Mouse (Mus musculus): ENCODE data around the gene Hdac4. TPM values are rescaled to one million over a fixed set of nuclear protein-coding genes. Genes with fewer than 3 reads are reported as not detected.
A peak's percentile ranks its signal among the peaks of the same experiment; 100 is the strongest.

The Hdac4 gene
- polyA plus RNA-seq, 1 experiment from 2014 or later = 10.1 TPM

DNA sequence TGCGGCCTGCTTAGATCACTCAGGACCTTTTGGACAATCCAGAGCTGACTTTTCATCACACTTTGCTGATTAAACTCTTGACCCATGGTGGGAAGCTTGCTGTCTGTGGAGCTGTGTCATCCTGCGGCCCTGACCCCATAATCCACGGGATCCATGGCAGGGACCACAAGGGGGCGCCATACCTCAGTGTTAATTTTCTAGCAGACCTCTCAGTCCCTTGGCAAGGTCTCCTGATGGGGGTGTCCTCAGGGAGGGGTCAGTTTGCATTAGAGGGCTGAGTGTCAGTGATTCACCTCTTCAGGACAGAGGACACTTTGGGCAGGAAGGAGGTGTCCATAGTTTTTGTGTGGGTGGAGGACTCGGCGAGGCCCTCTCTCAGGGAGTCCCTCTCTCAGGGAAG is 281.6 kb downstream of the Hdac4 start:
- ATAC-seq (ENCODE audit: insufficient number of reproducible peaks, low FRiP score) = no peak
- no peaks in the 10 kb centered on the region for H3K9me3 ChIP-seq (replicated peaks)
- H3K36me3 ChIP-seq = no peaks in the 10 kb centered on the region
- H3K4me1 ChIP-seq (replicated peaks) = peaks cover 16% of the 10 kb centered on the region
- 42% methylated on average over 6 of the region's 6 CpGs for whole genome bisulfite sequencing
- H3K4me3 ChIP-seq = no peak overlapping the region
- no peak overlapping the region for H3K9ac ChIP-seq
- H3K27ac ChIP-seq (ENCODE audit: poor library complexity, severe bottlenecking) = no peak overlapping the region
- no peaks in the 10 kb centered on the region for H3K27me3 ChIP-seq (replicated peaks)
- H3K4me2 ChIP-seq = no peak overlapping the region

DNA sequence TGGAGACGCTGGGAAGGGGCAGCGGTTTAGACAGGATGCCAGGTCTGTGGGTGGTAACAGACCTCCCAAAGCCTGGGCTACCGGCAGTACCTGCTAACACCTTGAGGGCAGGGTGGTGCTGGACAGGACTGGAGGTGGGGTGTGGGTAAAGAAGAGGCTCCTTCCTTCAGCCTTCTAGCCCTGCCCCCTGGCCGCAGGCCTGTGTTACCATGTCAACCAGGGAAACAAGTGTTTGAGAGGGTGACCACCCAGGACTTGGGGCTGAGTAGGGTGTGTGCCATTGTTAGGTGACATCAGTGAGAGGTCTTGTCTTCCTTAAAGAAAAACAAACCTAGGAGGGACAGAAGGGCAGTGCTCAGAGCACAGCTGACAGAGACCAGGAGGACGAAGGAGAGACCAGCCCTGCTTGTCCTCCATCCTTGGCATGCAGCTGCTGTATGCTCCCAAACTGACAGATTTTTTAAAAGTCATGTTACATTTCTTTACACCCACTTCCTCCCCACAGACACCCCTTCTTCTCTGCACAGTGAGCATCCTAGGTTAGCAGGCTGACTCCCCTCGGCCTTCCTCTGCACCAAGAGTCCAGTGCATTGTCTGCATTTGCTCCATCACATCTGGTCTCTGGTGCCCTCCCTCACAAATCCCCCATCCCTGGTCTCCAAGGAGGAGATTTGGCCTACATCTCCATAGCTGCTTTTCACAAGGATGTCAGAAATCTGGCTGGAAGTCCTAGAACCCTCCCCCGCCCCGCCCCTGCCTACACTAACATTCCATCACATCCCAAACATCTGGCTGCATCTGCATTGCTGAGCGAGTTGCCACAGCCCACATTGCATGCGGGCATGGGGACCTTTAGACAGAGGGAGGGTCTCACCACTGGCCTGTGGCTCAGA is 283.0 kb downstream of the Hdac4 start:
- H3K36me3 ChIP-seq = no peaks in the 10 kb centered on the region
- H3K9ac ChIP-seq = no peak overlapping the region
- H3K4me3 ChIP-seq = no peak overlapping the region
- no peak overlapping the region for H3K4me2 ChIP-seq
- 53% methylated on average over 10 of the region's 10 CpGs for WGBS
- no peaks in the 10 kb centered on the region for H3K27me3 ChIP-seq (replicated peaks)
- H3K9me3 ChIP-seq (replicated peaks) = no peaks in the 10 kb centered on the region
- no peak for ATAC-seq (ENCODE audit: insufficient number of reproducible peaks, low FRiP score)
- no peak overlapping the region for H3K27ac ChIP-seq (ENCODE audit: poor library complexity, severe bottlenecking)
- peaks cover 16% of the 10 kb centered on the region for H3K4me1 ChIP-seq (replicated peaks)

- H3K4me2 ChIP-seq = no peak overlapping the region
- peaks cover 5% of the 10 kb centered on the region; the same call in 1 of the 2 replicates for H3K4me1 ChIP-seq (replicated peaks)
- H3K9me3 ChIP-seq (replicated peaks) = no peaks in the 10 kb centered on the region
- 87% methylated on average over 6 of the region's 6 CpGs for WGBS
- H3K36me3 ChIP-seq = no peaks in the 10 kb centered on the region
- no peak overlapping the region for H3K27ac ChIP-seq (ENCODE audit: poor library complexity, severe bottlenecking)
- ATAC-seq (ENCODE audit: insufficient number of reproducible peaks, low FRiP score) = no peak
- 0 out of 2 replicates have a peak, but pooled peaks cover 3% of the 10 kb centered on the region for H3K27me3 ChIP-seq (replicated peaks)
- H3K4me3 ChIP-seq = no peak overlapping the region
- H3K9ac ChIP-seq = no peak overlapping the region
These were observed 290.2 kb downstream of the Hdac4 start for GRCm38 (mm10) chr1:91905268-91905667.

DNA sequence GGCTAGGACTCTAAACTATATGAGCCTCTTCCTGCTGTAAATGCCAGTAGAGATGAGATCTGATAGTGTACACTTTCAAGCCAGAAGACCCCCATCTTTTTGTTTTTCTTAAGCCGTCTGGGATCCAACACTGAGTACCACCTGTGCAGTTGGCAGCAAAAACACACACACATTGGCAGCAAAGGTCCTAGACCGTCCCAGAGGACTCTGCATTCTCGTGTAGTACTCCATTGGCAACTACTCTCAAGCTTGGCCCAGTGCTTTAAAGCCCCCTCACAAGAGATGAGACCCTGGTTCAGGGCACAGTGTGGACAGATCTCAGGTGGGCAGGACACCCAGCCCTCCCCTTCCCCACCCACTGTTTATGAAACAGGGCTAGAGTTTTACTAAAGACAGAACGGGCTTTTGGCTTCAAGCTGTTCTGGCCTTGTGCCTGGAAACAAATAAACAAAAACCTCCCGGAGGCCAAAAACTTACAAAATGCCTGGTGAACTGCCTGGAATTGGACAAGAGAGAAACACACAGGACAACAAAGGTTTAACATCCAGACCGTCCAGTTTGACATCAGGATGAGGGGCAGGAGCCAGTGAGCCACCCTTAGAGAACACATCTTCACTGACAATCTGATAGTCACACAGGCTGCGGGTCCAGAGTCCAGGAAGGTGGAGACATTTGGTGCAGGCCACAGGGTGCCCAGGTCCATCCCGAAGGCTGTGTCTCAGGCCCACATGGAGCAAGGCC is 292.1 kb downstream of the Hdac4 start:
- 74% methylated on average over 8 of the region's 8 CpGs for WGBS
- Histone ChIP-seq H3K4me3 (no peak overlapping the region), H3K9ac (no peak overlapping the region), H3K4me2 (no peak overlapping the region), H3K36me3 (no peaks in the 10 kb centered on the region), H3K27ac (ENCODE audit: poor library complexity, severe bottlenecking) (no peak overlapping the region), H3K27me3 (replicated peaks) (0 out of 2 replicates have a peak, but pooled peaks cover 3% of the 10 kb centered on the region), H3K9me3 (replicated peaks) (no peaks in the 10 kb centered on the region), H3K4me1 (replicated peaks) (no peaks in the 10 kb centered on the region)
- no peak for ATAC-seq (ENCODE audit: insufficient number of reproducible peaks, low FRiP score)

DNA sequence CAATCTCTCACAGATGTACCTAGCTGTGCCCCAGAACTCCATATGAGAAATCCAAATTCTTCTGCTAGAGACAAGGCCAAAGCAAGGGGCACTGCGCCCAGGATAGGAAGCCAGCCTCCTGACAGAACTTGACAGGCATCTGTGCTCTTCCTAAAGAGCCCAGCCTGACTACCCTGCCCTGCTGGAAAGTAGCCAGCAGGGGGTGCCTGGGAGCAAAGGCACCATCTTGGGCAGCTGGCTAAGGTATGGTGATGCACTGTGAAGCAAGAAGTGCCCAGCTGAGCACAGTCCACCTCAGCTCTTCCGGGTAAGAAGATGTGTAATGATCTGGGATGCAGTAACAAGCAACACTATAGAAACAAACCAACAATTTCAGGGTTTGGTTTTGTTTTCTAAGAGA is 298.4 kb downstream of the Hdac4 start:
- H3K4me2 ChIP-seq = no peak overlapping the region
- no peak overlapping the region for H3K4me3 ChIP-seq
- H3K9me3 ChIP-seq (replicated peaks) = peaks cover 16% of the 10 kb centered on the region; the same call in 1 of the 2 replicates
- no peaks in the 10 kb centered on the region for H3K4me1 ChIP-seq (replicated peaks)
- H3K36me3 ChIP-seq = no peaks in the 10 kb centered on the region
- ATAC-seq (ENCODE audit: insufficient number of reproducible peaks, low FRiP score) = no peak
- no peaks in the 10 kb centered on the region for H3K27me3 ChIP-seq (replicated peaks)
- no peak overlapping the region for H3K27ac ChIP-seq (ENCODE audit: poor library complexity, severe bottlenecking)
- H3K9ac ChIP-seq = no peak overlapping the region
- WGBS = 81% methylated on average over 2 of the region's 2 CpGs

DNA sequence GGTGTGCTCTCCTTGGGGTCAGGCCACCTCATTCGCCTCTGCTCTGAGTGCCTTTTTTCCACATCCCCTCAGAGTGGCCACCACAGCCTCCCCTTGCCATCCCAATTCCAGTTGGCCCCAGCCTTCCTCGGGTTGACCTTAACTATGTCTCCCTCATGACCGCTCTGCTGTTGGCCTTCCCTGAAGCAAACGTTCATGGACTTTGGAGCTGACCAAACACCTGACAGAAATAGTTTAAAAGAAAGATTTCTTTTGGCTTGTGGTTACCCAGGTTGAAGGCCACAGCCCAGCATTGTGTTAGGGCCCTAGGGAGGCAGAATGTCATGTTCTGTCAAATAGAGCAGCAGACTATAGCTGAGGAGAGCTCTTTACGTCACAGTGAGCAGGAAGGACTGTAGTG is 301.2 kb downstream of the Hdac4 start:
- Histone ChIP-seq H3K4me1 (replicated peaks) (no peaks in the 10 kb centered on the region), H3K36me3 (no peaks in the 10 kb centered on the region), H3K27me3 (replicated peaks) (no peaks in the 10 kb centered on the region), H3K4me3 (no peak overlapping the region), H3K4me2 (no peak overlapping the region), H3K9ac (no peak overlapping the region), H3K9me3 (replicated peaks) (peaks cover 16% of the 10 kb centered on the region; the same call in 1 of the 2 replicates), H3K27ac (ENCODE audit: poor library complexity, severe bottlenecking) (no peak overlapping the region)
- ATAC-seq (ENCODE audit: insufficient number of reproducible peaks, low FRiP score) = no peak
- 84% methylated on average over 5 of the region's 5 CpGs for WGBS

GRCm38 (mm10) chr1:91893598-91893997 is 301.9 kb downstream of the Hdac4 start:
- Histone ChIP-seq H3K4me1 (replicated peaks) (no peaks in the 10 kb centered on the region), H3K4me2 (no peak overlapping the region), H3K9me3 (replicated peaks) (peaks cover 16% of the 10 kb centered on the region; the same call in 1 of the 2 replicates), H3K27ac (ENCODE audit: poor library complexity, severe bottlenecking) (no peak overlapping the region), H3K4me3 (no peak overlapping the region), H3K9ac (no peak overlapping the region), H3K36me3 (no peaks in the 10 kb centered on the region), H3K27me3 (replicated peaks) (no peaks in the 10 kb centered on the region)
- WGBS = 86% methylated on average over 11 of the region's 11 CpGs
- ATAC-seq (ENCODE audit: insufficient number of reproducible peaks, low FRiP score) = no peak

DNA sequence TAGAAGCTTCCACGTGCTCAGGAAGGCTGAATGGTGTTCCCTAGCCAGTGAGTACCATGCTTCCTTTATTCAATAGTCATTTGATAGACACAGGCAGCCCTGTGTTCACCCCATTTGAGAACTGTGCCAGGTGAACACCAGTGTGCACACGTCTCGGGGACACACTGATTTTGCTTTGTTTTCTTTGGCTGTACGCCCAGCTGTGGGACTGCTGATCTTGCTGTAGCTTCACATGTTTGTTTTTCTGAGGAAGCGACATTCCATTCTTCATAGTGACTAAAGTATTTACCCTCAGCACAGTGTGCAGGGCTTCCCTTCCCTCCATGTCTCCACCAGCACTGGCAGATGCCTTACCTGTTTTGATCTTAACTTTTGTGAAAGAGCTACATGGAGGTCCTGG is 312.4 kb downstream of the Hdac4 start:
- Histone ChIP-seq H3K4me1 (replicated peaks) (peaks cover 15% of the 10 kb centered on the region), H3K4me3 (no peak overlapping the region), H3K4me2 (no peak overlapping the region), H3K9me3 (replicated peaks) (peaks cover 4% of the 10 kb centered on the region), H3K27ac (ENCODE audit: poor library complexity, severe bottlenecking) (no peak overlapping the region), H3K36me3 (no peaks in the 10 kb centered on the region), H3K27me3 (replicated peaks) (no peaks in the 10 kb centered on the region), H3K9ac (no peak overlapping the region)
- 56% methylated on average over 5 of the region's 5 CpGs for WGBS
- ATAC-seq (ENCODE audit: insufficient number of reproducible peaks, low FRiP score) = peak; percentile 69

- H3K9me3 ChIP-seq (replicated peaks) = peaks cover 4% of the 10 kb centered on the region
- H3K27ac ChIP-seq (ENCODE audit: poor library complexity, severe bottlenecking) = no peak overlapping the region
- H3K4me3 ChIP-seq = no peak overlapping the region
- H3K36me3 ChIP-seq = no peaks in the 10 kb centered on the region
- no peak overlapping the region for H3K4me2 ChIP-seq
- H3K4me1 ChIP-seq (replicated peaks) = peaks cover 15% of the 10 kb centered on the region
- 56% methylated on average over 8 of the region's 8 CpGs for WGBS
- no peak for ATAC-seq (ENCODE audit: insufficient number of reproducible peaks, low FRiP score)
- H3K27me3 ChIP-seq (replicated peaks) = no peaks in the 10 kb centered on the region
- no peak overlapping the region for H3K9ac ChIP-seq
These were observed 314.6 kb downstream of the Hdac4 start for GRCm38 (mm10) chr1:91880899-91881298.

DNA sequence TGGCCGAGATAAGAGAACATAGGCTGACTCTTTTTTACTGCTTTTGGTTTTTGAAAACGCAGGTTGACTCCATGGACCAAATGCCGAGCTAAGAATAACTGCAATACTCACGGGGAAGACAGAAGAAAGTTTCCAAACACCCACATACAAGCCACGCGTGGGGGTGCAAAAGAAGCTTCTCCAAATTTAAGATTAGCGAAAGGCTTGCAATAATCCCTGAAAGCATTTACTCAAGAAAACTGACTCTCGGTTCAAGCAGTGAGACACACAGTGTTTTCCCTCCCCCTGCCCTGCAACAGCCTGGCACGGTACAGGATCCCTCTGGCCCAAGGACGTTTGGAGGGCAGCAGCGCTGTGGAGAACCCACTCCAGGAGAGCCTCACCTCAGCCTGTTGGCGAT is 315.3 kb downstream of the Hdac4 start:
- Histone ChIP-seq H3K27me3 (replicated peaks) (no peaks in the 10 kb centered on the region), H3K9ac (no peak overlapping the region), H3K4me1 (replicated peaks) (peaks cover 15% of the 10 kb centered on the region), H3K4me3 (no peak overlapping the region), H3K4me2 (no peak overlapping the region), H3K9me3 (replicated peaks) (peaks cover 4% of the 10 kb centered on the region), H3K27ac (ENCODE audit: poor library complexity, severe bottlenecking) (no peak overlapping the region), H3K36me3 (no peaks in the 10 kb centered on the region)
- WGBS = 76% methylated on average over 12 of the region's 12 CpGs
- ATAC-seq (ENCODE audit: insufficient number of reproducible peaks, low FRiP score) = no peak
